Mouse (Mus musculus): Measurements from ENCODE around the gene Slc11a2. TPM values are rescaled to one million over a fixed set of nuclear protein-coding genes. Genes with fewer than 3 reads are reported as not detected.
"Not testable (repeated sequence)": the region's sequence is repeated elsewhere in the genome, so short reads cannot be mapped to it uniquely, and the experiment has no call there.

The Slc11a2 gene
- total RNA-seq, 2 experiments from 2014 or later = 55.9 to 61.2 TPM

GRCm38 (mm10) chr15:100365967-100366366, 58.9 kb downstream of the Slc11a2 start:
- DNase-seq; intact Hi-C loops (cut with DNase I): not testable (repeated sequence)

GRCm38 (mm10) chr15:100364242-100364641, 60.6 kb downstream of the Slc11a2 start, which contains the start of gene Higd1c:
Gene Higd1c, plus strand, starts transcription at chr15:100364542.
- DNase-seq = no peak
- intact Hi-C loops (cut with DNase I) = no loop called here

GRCm38 (mm10) chr15:100355876-100356275, 69.0 kb downstream of the Slc11a2 start:
- DNase-seq = no peak
- intact Hi-C loops (cut with DNase I) = no loop called here

- DNase-seq; intact Hi-C loops (cut with DNase I): not testable (repeated sequence)
These were observed 71.5 kb downstream of the Slc11a2 start for GRCm38 (mm10) chr15:100353399-100353798.

GRCm38 (mm10) chr15:100352711-100353250, 72.1 kb downstream of the Slc11a2 start, which contains the start of the genes Methig1 and Mettl7a2:
Gene Methig1, plus strand, starts transcription at chr15:100353149.
Gene Mettl7a2, plus strand, starts transcription at chr15:100353200.
- DNase-seq = no peak

GRCm38 (mm10) chr15:100351501-100352060, 73.3 kb downstream of the Slc11a2 start:
- DNase-seq = peak; percentile 17
- intact Hi-C loops (cut with DNase I) = no loop called here

More at GRCm38 (mm10) chr15:100352711-100353250, 72.1 kb downstream of the Slc11a2 start, which contains the start of the genes Methig1 and Mettl7a2:
- intact Hi-C loops (cut with DNase I) = no loop called here

- no peak for DNase-seq
- intact Hi-C loops (cut with DNase I) = no loop called here
These were observed 75.4 kb downstream of the Slc11a2 start for GRCm38 (mm10) chr15:100349496-100349895.

- intact Hi-C loops (cut with DNase I) = no loop called here
- DNase-seq = no peak
These were observed 78.1 kb downstream of the Slc11a2 start for GRCm38 (mm10) chr15:100346761-100347160.

- intact Hi-C loops (cut with DNase I) = no loop called here
- no peak for DNase-seq
These were observed 79.4 kb downstream of the Slc11a2 start for GRCm38 (mm10) chr15:100345484-100345883.

GRCm38 (mm10) chr15:100341314-100341980, 83.4 kb downstream of the Slc11a2 start:
- DNase-seq; intact Hi-C loops (cut with DNase I): not testable (repeated sequence)

Other genes with a start within 250 kb of the Slc11a2 start
- gene Atf1, start 197.3 kb downstream of the Slc11a2 start, total RNA-seq (2021) = 10 to 100 TPM; 17.1 to 23.4 TPM
- not detected for gene Tmprss12, start 144.2 kb downstream of the Slc11a2 start, total RNA-seq (2021)
- gene Mettl7a1, start 120.9 kb downstream of the Slc11a2 start, total RNA-seq (2021) = 1 to 10 TPM; 6.0 to 6.5 TPM
- gene Mettl7a3, start 90.1 kb downstream of the Slc11a2 start, total RNA-seq (2021) = under 1 TPM in 1 of 2 experiments, not detected in 1; 0.34 TPM
- not detected for gene Methig1, start 71.9 kb downstream of the Slc11a2 start, total RNA-seq (2021)
- under 1 TPM; 0.24 to 0.38 TPM for gene Mettl7a2, start 71.9 kb downstream of the Slc11a2 start, total RNA-seq (2021)
- gene Higd1c, start 60.5 kb downstream of the Slc11a2 start, total RNA-seq (2021) = not detected
- gene Gm5475, start 2.9 kb downstream of the Slc11a2 start, total RNA-seq (2021) = not detected
- gene Letmd1, start 44.0 kb upstream of the Slc11a2 start, total RNA-seq (2021) = 10 to 100 TPM; 65.8 to 70.5 TPM
- gene Csrnp2, start 70.4 kb upstream of the Slc11a2 start, total RNA-seq (2021) = 10 to 100 TPM; 53.1 to 54.0 TPM
- 10 to 100 TPM; 33.0 to 36.5 TPM for gene Tfcp2, start 126.9 kb upstream of the Slc11a2 start, total RNA-seq (2021)
- 100 to 1,000 TPM; 123 to 125 TPM for gene Pou6f1, start 174.9 kb upstream of the Slc11a2 start, total RNA-seq (2021)
- gene Dazap2, start 190.3 kb upstream of the Slc11a2 start, total RNA-seq (2021) = 10 to 100 TPM; 67.6 to 71.0 TPM
- gene Smagp, start 211.9 kb upstream of the Slc11a2 start, total RNA-seq (2021) = 1 to 10 TPM; 2.4 to 3.2 TPM
- 1 to 10 TPM; 1.8 to 2.4 TPM for gene Bin2, start 244.5 kb upstream of the Slc11a2 start, total RNA-seq (2021)

Data from left cerebral cortex, postnatal 4 days (tissue).